Mouse (Mus musculus): ENCODE data around the gene Tmem44.

Tmem44 gene

GRCm38 (mm10) chr16:30520361-30520823 lies 30.2 kb downstream of the Tmem44 start:
- peak; percentile 66 for DNase-seq (ENCODE audit: extremely low spot score, low spot score)

- DNase-seq (ENCODE audit: extremely low spot score, low spot score): no peak
Measured at GRCm38 (mm10) chr16:30518635-30519034, 32.0 kb downstream of the Tmem44 start.

GRCm38 (mm10) chr16:30517666-30518283 lies 32.9 kb downstream of the Tmem44 start:
- no peak for DNase-seq (ENCODE audit: extremely low spot score, low spot score)

- DNase-seq (ENCODE audit: extremely low spot score, low spot score): no peak
Measured at GRCm38 (mm10) chr16:30516993-30517392, 33.6 kb downstream of the Tmem44 start.

- DNase-seq (ENCODE audit: extremely low spot score, low spot score): no peak
Measured at GRCm38 (mm10) chr16:30515418-30515817, 35.2 kb downstream of the Tmem44 start.

- DNase-seq (ENCODE audit: extremely low spot score, low spot score): no peak
Measured at GRCm38 (mm10) chr16:30513050-30514024, 37.3 kb downstream of the Tmem44 start.

- DNase-seq (ENCODE audit: extremely low spot score, low spot score): no peak
Measured at GRCm38 (mm10) chr16:30512375-30513049, 38.1 kb downstream of the Tmem44 start.

GRCm38 (mm10) chr16:30511563-30512340 lies 38.9 kb downstream of the Tmem44 start:
- no peak for DNase-seq (ENCODE audit: extremely low spot score, low spot score)

- DNase-seq (ENCODE audit: extremely low spot score, low spot score): peak; percentile 90
Measured at GRCm38 (mm10) chr16:30510504-30511451, 39.9 kb downstream of the Tmem44 start.

GRCm38 (mm10) chr16:30510091-30510490 lies 40.6 kb downstream of the Tmem44 start:
- no peak for DNase-seq (ENCODE audit: extremely low spot score, low spot score)

- DNase-seq (ENCODE audit: extremely low spot score, low spot score): no peak
Measured at GRCm38 (mm10) chr16:30509340-30509739, 41.3 kb downstream of the Tmem44 start.

- no peak for DNase-seq (ENCODE audit: extremely low spot score, low spot score)
Measured at GRCm38 (mm10) chr16:30508738-30509137, 41.9 kb downstream of the Tmem44 start.

GRCm38 (mm10) chr16:30507120-30507519 lies 43.5 kb downstream of the Tmem44 start:
- no peak for DNase-seq (ENCODE audit: extremely low spot score, low spot score)

GRCm38 (mm10) chr16:30505311-30506031 lies 45.2 kb downstream of the Tmem44 start:
- no peak for DNase-seq (ENCODE audit: extremely low spot score, low spot score)

- no peak for DNase-seq (ENCODE audit: extremely low spot score, low spot score)
Measured at GRCm38 (mm10) chr16:30504856-30505255, 45.8 kb downstream of the Tmem44 start.

GRCm38 (mm10) chr16:30503958-30504357 lies 46.7 kb downstream of the Tmem44 start:
- DNase-seq (ENCODE audit: extremely low spot score, low spot score): peak; percentile 56

- no peak for DNase-seq (ENCODE audit: extremely low spot score, low spot score)
Measured at GRCm38 (mm10) chr16:30502221-30502891, 48.3 kb downstream of the Tmem44 start.

GRCm38 (mm10) chr16:30501621-30502020 lies 49.0 kb downstream of the Tmem44 start:
- no peak for DNase-seq (ENCODE audit: extremely low spot score, low spot score)

GRCm38 (mm10) chr16:30500223-30500622 lies 50.4 kb downstream of the Tmem44 start:
- DNase-seq (ENCODE audit: extremely low spot score, low spot score): no peak
